Mouse (Mus musculus): ENCODE measurements at regions not wholly inside any gene's neighbourhood (a gene's known extent, or its start where the extent isn't known, plus 50 kb on each side); places are given as distances from the start of the nearest gene placed in this dataset.
"Not testable (repeated sequence)": the region's sequence is repeated elsewhere in the genome, so short reads cannot be mapped to it uniquely, and the experiment has no call there.

GRCm38 (mm10) chr16:65629186-65629585 lies 66.7 kb upstream of the Chmp2b start:
- ATAC-seq (ENCODE audit: extremely low read depth, insufficient number of reproducible peaks, low FRiP score, poor library complexity, severe bottlenecking): peak; percentile 79; the same call in 1 of the 2 replicates

DNA sequence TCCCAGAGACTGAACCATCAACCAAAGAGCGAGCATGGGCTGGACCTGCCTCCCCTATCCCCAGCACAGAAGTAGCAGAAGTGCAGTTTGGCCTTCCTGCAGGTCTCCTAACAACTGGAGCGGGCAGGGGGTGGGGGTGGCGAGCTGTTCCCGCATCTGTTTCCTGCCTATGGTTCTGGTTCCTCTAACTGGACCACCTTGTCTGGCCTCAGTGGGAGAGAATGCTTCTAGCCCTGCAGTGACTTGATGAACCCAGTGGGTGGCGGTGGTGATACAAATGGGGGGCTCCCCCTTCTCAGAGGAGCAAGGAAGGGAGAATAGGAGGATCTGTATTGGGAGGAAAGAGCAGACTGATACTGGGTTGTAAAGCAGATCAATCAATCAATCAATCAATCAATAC lies 69.2 kb upstream of the Chmp2b start:
- ATAC-seq (ENCODE audit: extremely low read depth, insufficient number of reproducible peaks, low FRiP score, poor library complexity, severe bottlenecking): no peak

GRCm38 (mm10) chr16:65646741-65647140 lies 84.2 kb upstream of the Chmp2b start:
- not testable (repeated sequence) for ATAC-seq (ENCODE audit: extremely low read depth, insufficient number of reproducible peaks, low FRiP score, poor library complexity, severe bottlenecking)

DNA sequence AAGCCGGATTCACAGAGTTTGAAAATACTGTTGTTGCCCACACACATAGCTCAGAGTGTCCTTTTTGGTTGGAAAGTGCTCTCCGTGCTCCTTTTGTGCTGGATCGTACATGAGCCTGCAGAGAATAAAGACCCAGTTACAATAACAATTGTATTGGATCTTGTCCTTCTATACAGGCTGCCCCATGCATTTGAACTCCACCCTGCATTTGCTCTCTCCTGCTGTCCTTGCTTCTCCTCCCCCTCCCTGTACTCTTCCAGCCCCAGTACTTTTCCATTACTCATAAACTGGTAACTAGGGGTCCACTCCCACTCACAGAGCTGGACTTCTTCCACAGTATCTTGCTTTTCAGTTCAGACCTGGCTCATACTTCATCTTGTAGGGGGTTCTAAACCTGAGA lies 86.5 kb upstream of the Chmp2b start:
- ATAC-seq (ENCODE audit: extremely low read depth, insufficient number of reproducible peaks, low FRiP score, poor library complexity, severe bottlenecking): no peak

- ATAC-seq (ENCODE audit: extremely low read depth, insufficient number of reproducible peaks, low FRiP score, poor library complexity, severe bottlenecking): no peak
Measured at GRCm38 (mm10) chr16:65655490-65655889, 93.0 kb upstream of the Chmp2b start.

- ATAC-seq (ENCODE audit: extremely low read depth, insufficient number of reproducible peaks, low FRiP score, poor library complexity, severe bottlenecking): no peak
Measured at GRCm38 (mm10) chr16:65657829-65658228, 95.3 kb upstream of the Chmp2b start.

GRCm38 (mm10) chr16:65664787-65665186 lies 102.3 kb upstream of the Chmp2b start:
- no peak for ATAC-seq (ENCODE audit: extremely low read depth, insufficient number of reproducible peaks, low FRiP score, poor library complexity, severe bottlenecking)

- no peak for ATAC-seq (ENCODE audit: extremely low read depth, insufficient number of reproducible peaks, low FRiP score, poor library complexity, severe bottlenecking)
Measured at GRCm38 (mm10) chr16:65672116-65672515, 109.6 kb upstream of the Chmp2b start.

GRCm38 (mm10) chr16:65683089-65683488 lies 120.6 kb upstream of the Chmp2b start:
- no peak for ATAC-seq (ENCODE audit: extremely low read depth, insufficient number of reproducible peaks, low FRiP score, poor library complexity, severe bottlenecking)

- ATAC-seq (ENCODE audit: extremely low read depth, insufficient number of reproducible peaks, low FRiP score, poor library complexity, severe bottlenecking): no peak
Measured at GRCm38 (mm10) chr16:65683703-65684320, 121.3 kb upstream of the Chmp2b start.

DNA sequence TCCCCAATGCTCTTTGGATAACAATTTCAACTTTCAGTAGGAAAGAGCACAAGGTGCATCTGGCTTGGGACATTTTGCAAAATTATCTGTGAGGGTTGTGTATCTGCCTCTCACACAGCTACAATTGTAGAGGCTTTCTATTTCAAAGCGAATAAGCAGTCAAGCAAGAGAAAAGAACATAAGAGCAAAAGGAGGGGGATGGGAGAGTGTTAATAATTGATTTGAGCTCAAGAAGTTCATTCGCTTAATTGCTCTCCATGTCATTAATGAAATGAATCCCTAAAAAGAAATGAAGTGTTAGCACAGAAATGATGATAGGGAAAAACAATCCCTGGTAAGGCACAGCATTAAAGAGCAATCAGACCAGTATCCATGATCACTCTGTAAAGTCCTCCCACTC lies 121.4 kb upstream of the Vgll3 start:
- no peak for ATAC-seq (ENCODE audit: extremely low read depth, insufficient number of reproducible peaks, low FRiP score, poor library complexity, severe bottlenecking)

- ATAC-seq (ENCODE audit: extremely low read depth, insufficient number of reproducible peaks, low FRiP score, poor library complexity, severe bottlenecking): no peak
Measured at GRCm38 (mm10) chr16:65715631-65716030, 99.4 kb upstream of the Vgll3 start.

GRCm38 (mm10) chr16:65718791-65719472 lies 96.1 kb upstream of the Vgll3 start:
- no peak for ATAC-seq (ENCODE audit: extremely low read depth, insufficient number of reproducible peaks, low FRiP score, poor library complexity, severe bottlenecking)

DNA sequence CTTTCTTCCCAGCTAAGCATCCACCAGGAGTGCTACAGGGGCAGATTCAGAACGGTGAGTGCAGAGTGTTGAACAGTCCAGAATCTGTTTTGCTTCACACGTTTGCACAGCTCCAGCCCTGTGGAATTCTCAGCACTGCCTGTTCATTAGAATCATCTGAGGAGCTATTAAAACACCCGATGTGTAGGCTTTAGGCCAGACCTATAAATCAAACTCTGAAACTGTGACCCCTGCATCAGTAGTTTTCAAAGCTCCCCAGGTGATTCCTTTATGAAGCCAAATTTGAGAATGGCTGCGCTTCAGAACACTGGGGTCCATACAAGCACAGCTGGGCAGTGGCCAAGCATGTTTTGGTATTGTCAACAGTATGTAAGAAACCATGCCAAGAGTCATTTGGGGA lies 94.1 kb upstream of the Vgll3 start:
- ATAC-seq (ENCODE audit: extremely low read depth, insufficient number of reproducible peaks, low FRiP score, poor library complexity, severe bottlenecking): no peak

DNA sequence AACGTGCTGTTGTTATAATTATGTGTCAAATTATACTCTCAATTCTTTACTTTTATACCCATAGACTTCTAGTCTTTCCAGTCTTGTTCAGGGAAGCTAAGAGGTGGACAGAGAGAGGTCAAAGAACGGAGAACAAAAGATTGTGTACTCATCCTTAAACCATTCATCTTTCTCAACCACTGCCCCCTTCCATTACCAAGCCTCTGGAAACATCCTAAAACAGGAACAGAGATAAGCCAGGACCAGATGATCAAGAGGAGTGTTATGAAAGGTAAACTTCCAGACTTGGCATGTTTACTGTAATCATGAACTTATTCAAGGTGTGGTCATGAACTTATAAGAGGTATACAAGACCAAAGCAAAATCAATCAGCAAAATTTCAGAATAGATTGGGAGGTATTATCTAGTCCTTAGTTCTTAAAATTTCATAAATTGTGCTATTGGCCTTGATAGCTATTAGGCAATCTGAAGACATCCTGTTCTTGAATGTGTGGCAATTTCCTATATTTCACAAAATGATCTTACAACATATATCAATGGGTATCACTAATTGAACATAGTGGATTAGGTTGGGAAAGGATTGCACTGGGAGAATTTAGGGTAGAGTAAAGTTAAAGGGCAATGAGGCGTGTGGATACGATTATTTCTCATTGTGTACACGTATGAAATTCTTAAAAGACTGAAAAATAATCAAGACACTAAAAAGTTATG lies 89.3 kb upstream of the Vgll3 start:
- no peak for ATAC-seq (ENCODE audit: extremely low read depth, insufficient number of reproducible peaks, low FRiP score, poor library complexity, severe bottlenecking)

GRCm38 (mm10) chr16:65726289-65726688 lies 88.8 kb upstream of the Vgll3 start:
- no peak for ATAC-seq (ENCODE audit: extremely low read depth, insufficient number of reproducible peaks, low FRiP score, poor library complexity, severe bottlenecking)

GRCm38 (mm10) chr16:65729322-65729721 lies 85.7 kb upstream of the Vgll3 start:
- no peak for ATAC-seq (ENCODE audit: extremely low read depth, insufficient number of reproducible peaks, low FRiP score, poor library complexity, severe bottlenecking)

- no peak for ATAC-seq (ENCODE audit: extremely low read depth, insufficient number of reproducible peaks, low FRiP score, poor library complexity, severe bottlenecking)
Measured at GRCm38 (mm10) chr16:65739652-65740051, 75.4 kb upstream of the Vgll3 start.

- no peak for ATAC-seq (ENCODE audit: extremely low read depth, insufficient number of reproducible peaks, low FRiP score, poor library complexity, severe bottlenecking)
Measured at GRCm38 (mm10) chr16:65742951-65743350, 72.1 kb upstream of the Vgll3 start.

GRCm38 (mm10) chr16:65755667-65756066 lies 59.4 kb upstream of the Vgll3 start:
- ATAC-seq (ENCODE audit: extremely low read depth, insufficient number of reproducible peaks, low FRiP score, poor library complexity, severe bottlenecking): no peak
